Mouse (Mus musculus) layer of hippocampus, postnatal 36 days (tissue): ENCODE measurements around the gene Hsp90aa1. TPM values are rescaled to one million over a fixed set of nuclear protein-coding genes. Genes with fewer than 3 reads are reported as not detected.
"Not testable (repeated sequence)": the region's sequence is repeated elsewhere in the genome, so short reads cannot be mapped to it uniquely, and the experiment has no call there.

Experiments
- DNase-seq, 2 experiments: peaks; one replicate each; pipeline ENCODE4 v3.0.0; 2022
- total RNA-seq, 2 experiments: library from RNA; stranded (reverse); gene quantifications; 2 replicates each; pipeline ENCODE4 v1.2.3; 2021

The Hsp90aa1 gene
- total RNA-seq, 2 experiments from 2014 or later, result 1,068 to 1,130 TPM

DNA sequence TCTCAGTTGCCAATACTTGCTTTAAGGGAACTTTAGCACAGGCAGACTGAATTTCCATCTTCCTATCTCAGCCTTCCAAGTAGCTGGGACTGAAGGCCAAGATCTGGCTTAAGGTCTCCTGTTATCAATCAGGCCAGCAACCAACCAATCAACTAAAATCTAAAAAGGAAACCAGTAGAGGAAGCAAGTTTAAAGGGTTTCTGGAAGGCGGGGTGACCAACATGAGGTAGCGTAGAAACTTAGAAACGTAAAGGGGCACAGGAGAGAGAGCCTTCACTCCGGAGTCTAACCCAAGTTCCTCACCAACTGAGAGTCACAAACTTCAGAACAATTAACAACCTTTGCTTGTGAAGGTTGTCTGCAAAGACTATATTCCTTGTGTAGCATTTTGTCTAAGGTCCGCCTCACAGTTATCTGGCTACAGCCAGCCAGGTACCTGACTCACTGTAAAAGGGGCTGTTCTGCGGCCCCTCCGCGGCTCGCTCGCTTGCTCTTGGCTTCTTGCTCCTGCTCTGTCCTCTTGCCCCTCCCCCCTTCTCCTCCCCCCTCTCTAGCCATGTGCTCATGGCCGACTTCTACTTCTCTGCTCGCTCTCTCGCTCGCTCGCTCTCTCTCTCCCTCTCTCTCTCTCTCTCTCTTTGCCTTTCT is 3.9 kb downstream of the Hsp90aa1 start:
- no peak for DNase-seq

DNA sequence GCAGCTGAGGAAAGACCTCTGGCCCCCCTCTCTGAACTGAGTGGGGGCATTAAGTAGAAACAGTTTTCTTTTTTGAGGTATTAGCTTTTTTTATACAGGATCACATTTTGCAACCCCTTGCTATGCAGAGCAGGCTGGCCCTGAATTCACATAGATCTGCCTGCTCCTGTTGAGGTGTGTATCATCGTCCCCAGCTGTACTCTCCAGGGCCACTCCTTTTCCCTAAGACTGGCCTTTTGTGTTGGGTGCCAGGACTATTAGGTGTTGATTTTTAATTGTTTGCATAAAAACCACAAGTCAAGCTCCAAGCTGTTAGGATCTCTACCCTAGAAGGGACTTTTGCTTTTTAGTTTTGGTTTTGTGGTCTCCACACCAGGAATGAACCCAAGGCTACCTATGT is 4.4 kb downstream of the Hsp90aa1 start:
- DNase-seq, result no peak

DNA sequence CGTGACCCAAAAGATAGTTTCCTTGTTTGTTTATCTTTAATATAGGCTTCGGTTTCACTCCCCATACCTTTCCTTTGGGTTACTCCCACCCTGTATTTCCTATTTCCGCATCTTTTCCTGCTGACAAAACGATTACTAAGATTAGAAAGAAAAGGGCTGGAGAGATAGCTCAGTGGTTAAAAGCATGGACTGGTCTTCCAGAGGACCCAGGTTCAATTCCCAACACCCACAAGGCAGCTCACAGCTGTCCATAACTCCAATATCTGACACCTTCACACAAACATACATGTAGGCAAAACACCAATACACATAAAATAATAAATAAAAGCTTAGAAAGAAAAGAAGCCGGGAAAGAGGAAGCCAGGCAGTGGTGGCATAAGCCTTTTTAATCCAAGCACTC is 5.1 kb downstream of the Hsp90aa1 start:
- DNase-seq, result no peak

DNA sequence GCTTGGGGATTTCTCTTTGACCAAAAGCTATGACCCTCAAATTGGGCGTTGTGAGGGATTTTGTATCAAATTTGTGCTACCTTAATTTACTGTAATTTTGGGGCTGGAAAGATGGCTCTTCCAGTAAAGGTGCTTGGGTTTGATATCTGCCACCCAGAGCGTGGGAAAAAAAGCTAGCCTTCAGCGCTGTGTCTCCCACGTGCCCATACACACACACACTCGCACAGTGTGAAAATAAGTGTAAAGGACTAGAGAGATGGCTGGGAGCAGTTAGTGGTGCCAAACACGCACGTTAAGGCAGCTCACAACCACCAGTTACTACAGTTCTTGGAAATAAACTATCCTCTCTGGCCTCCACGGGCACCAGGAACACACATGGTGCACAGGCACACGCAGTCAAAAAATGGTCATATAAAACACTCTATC is 5.5 kb downstream of the Hsp90aa1 start:
- DNase-seq, result no peak

GRCm38 (mm10) chr12:110696173-110696974 is 6.2 kb downstream of the Hsp90aa1 start:
- peak; percentile 98 for DNase-seq

DNA sequence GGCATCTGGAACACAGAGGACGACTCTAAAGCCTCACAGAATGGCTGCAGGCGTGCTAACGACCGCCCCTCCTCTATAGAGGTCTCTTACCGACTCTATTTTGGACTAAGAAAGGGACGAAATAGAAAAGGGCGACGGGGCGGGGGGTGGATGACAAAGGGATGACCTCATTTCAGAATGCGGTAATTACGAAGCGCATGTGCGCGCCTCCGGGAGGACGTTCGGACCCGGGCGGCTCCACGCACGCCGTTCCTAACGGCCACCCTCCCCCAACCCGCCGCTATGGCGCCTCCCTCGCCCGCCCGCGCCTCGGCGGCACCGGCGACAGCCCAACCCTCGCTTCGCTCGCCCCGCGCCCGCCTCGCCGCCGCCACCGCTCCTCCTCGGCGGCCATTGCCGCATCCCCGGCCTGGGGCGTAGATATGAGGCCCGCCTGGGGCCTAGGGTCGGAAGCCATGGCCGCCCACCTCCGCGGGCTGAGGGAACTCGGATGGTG is 6.8 kb downstream of the Hsp90aa1 start:
- DNase-seq, result peak; percentile 64

DNA sequence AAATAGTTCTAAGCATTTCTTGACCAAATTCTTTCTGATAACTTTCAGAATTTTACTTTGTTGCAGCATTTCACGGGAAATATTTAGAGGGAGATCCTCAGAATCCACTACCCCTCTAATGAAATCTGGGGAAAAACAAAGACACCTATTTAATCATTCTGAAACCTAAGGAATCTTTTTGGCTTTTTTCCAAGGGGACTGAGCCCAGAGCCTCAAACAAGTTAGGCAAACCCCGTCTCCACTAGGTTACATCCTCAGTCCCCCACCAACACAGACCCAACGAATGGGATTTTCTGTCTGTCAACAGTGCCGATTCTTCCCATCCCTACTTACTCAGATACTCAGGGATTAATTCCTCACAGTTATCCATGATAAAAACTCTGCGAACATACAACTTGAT is 9.2 kb downstream of the Hsp90aa1 start:
- not testable (repeated sequence) for DNase-seq

GRCm38 (mm10) chr12:110689919-110690643 is 12.4 kb downstream of the Hsp90aa1 start:
- no peak for DNase-seq

GRCm38 (mm10) chr12:110688921-110689320 is 13.6 kb downstream of the Hsp90aa1 start:
- not testable (repeated sequence) for DNase-seq

DNA sequence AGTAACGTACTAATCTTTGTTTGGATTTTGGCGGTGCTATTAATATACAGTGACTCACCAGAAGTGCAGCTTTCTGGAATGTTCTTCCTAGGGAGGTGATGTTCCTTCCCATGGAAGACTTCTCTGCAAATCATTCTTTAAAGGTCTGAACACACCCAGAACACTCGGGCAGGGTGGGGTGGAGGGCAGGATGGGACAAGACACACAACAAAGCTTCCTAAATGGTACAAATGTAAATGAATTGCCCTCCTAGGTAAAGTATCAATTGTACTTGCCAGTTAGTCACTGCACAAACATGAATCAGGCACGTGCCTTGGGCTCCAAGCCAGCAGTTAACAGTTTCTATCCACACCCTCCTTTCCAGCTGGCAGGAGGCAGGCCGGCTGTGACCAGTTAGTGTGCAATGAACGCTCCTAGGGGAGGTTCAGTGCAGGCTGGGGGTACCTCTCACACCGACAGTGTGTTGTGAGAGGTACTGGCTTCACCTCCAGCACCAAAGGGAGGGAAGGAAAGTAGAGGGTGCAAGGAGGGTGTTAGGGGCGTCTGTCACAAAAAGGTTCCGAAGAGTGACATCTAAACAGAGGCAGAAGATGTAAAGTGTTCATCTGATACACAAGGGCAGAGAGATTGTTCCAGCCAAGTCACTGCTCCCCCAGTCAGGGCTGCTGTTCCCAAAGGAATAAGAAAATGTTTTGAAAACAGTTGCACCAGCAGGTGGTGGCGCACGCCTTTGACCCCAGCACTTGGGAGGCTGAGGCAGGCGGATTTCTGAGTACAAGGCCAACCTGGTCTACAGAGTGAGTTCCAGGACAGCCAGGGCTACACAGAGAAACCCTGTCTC is 14.4 kb downstream of the Hsp90aa1 start:
- DNase-seq, result peak in 1 of 2 experiments; percentile 29

DNA sequence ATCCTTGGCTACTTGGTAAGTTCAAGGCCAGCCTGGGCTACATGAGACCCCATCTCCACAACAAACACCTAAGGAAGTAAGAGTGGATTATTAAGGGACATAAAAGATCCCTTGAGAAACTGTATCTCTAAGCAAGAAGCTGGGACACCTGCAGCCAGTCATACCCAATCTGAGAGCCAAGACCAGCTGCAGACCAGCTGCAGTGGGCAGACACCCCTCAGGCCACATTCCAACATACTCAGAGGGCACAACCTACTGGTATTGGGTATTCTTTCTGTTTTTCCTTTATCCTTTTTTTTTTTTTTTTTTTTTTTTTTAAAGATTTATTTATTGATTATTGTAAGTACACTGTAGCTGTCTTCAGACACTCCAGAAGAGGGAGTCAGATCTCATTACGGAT is 18.9 kb downstream of the Hsp90aa1 start:
- DNase-seq, result no peak

DNA sequence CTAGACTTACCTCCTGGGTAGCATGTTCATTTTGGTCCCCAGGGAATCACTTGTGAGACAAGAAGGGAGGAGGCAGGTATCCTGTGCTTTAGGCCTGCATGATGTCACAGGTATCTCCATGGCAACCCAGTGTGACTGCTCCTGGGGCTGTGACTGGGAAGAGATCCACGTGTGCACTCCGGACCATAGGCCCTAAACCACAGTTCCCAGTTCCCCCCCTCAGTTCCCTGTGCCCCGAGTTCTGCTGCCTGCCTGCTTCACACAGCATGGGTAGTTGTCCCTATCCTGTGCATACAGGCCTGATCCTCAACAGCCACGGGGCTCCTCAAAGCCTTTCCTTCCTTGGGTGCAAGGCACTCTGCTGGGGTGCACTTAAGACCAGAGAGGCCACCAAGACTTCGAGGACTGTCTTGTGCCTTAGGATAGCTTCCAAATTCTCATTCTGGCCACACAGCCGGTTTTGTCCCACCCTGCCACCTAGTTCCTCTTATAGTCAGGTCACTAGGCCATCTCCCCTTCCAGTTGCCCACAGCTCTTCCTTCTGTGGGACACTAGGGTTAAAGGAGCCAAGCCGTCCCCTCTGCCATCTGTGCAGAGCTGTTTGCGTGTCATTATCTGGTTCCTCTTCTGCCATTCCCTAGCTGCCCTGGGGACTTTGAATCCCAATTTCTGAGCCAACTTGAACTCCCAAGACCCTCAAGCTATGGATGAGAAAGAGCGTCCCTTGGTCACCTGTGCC is 19.8 kb downstream of the Hsp90aa1 start, which contains the start of gene 1700001K19Rik:
1700001K19Rik (minus strand) TSS at position 59 of the 739 bp plus-strand sequence.
- DNase-seq, result no peak

GRCm38 (mm10) chr12:110681878-110682277 is 20.6 kb downstream of the Hsp90aa1 start:
- DNase-seq, result no peak

DNA sequence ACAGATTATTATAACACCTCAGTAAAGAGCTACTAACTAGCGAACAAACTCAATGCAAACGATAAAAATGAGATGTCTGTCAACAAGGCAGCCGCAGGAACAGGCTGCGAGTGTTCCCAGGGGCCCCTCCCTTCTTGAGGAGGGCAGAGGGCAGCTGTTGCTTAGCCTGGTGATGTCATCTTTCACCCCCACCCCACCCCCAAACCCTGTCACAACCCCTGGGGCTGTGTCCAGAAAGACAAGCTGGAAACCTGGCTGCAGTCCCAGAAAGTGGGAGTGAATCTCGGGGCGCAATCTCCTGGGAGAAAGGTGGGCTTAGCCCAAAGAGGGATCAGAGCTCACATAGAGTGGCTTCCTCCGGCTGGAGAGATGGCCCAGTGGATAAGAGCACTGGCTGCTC is 21.3 kb downstream of the Hsp90aa1 start:
- no peak for DNase-seq

GRCm38 (mm10) chr12:110674243-110674642 is 28.3 kb downstream of the Hsp90aa1 start:
- DNase-seq, result no peak

DNA sequence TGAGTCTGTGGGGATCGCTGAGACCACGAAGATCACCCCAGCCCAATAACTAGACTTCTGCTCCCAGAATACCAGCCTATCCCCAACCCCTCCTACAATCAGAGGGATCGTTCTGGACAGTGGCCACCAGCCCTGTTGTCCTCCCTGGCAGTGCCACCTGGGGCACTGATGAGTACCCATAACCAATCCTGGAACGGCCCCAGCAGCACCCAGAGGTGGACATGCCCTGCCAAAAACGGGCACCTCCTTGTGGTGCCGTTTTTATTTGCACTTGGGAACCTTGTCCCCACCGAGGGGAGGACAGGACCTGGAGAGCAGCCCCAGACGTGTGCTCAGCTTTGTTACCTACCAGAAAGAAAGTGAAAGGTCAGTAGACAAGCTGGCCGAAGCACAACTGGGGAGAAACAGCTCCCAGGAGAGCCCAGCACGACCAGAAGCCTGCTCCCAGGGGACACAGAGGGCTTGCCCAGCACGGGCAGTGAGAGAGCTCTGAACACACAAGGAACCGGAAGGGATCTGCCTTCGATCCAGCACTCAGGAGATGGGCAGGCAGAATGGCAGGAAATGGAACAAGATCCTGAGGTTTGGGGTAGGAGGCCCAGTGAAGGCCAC is 35.0 kb downstream of the Hsp90aa1 start:
- no peak for DNase-seq

DNA sequence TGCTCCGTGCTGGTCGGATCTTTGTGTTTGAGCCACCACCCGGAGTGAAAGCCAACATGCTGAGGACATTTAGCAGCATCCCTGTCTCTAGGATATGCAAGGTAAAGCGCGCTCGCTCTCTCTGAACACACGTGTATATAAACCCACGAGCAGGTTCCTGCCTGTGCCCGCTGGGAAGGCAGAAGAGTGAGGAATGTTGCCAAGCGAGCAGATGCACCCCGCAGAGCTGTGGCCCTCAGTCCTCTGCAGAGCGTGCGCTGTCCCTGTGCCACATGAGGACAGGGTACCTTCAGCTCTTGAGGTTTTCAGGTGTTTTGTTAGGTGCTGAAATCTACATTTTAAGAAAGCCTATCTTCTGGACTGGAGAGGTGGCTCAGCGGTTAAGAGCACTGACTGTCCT is 40.8 kb downstream of the Hsp90aa1 start:
- DNase-seq, result no peak

DNA sequence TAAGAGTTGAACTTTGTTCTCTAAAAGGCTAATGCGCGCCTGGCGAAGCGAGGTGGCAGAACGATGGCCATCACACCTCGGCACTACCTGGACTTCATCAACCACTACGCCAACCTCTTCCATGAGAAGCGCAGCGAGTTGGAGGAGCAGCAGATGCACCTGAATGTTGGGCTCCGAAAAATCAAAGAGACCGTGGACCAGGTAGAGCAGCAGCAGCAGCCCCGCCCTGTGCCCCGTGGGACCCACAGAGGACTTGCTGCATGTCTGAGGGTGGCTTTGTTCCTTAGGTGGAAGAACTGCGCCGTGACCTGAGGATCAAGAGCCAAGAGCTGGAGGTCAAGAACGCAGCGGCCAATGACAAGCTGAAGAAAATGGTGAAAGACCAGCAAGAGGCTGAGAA is 51.1 kb downstream of the Hsp90aa1 start:
- DNase-seq, result no peak

GRCm38 (mm10) chr12:110650241-110650641 is 52.3 kb downstream of the Hsp90aa1 start:
- peak; percentile 31 to 38 for DNase-seq
